Mouse (Mus musculus) inflammation-experienced regulatory T-cells (primary cell): ENCODE measurements around the gene Ankub1. TPM values are rescaled to one million over a fixed set of nuclear protein-coding genes. Genes with fewer than 3 reads are reported as not detected.

ENCODE experiments used
- polyA plus RNA-seq, 2 experiments: library from polyadenylated mRNA; unstranded; fragments of 100-300 nt; shearing (Covaris generic); gene quantifications; one replicate each; pipeline ENCODE4 v1.2.1; 2017

The Ankub1 gene
- polyA plus RNA-seq = under 1 TPM; 0.16 to 0.81 TPM

DNA sequence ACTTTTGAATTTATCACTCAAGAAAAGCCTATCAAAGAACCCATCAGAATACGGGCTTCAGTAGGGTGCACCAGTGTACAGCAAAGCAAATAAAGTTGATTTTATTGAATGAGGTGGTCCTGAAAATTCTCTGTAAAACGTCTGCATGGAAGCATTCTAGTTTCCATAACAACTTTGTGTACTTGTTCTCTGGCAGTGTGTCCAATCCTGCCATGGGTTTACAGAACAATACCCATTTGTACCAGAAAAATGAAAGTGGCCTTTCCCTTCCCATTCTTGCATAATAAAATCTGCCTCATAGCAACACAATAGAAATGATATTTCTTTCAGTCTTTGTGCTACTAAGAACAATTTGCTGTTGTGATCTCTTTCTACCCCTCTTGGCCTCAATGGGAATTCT is at the start of gene Ankub1:
Gene Ankub1, minus strand, starts transcription at position 81 of the 400 bp plus-strand sequence.

DNA sequence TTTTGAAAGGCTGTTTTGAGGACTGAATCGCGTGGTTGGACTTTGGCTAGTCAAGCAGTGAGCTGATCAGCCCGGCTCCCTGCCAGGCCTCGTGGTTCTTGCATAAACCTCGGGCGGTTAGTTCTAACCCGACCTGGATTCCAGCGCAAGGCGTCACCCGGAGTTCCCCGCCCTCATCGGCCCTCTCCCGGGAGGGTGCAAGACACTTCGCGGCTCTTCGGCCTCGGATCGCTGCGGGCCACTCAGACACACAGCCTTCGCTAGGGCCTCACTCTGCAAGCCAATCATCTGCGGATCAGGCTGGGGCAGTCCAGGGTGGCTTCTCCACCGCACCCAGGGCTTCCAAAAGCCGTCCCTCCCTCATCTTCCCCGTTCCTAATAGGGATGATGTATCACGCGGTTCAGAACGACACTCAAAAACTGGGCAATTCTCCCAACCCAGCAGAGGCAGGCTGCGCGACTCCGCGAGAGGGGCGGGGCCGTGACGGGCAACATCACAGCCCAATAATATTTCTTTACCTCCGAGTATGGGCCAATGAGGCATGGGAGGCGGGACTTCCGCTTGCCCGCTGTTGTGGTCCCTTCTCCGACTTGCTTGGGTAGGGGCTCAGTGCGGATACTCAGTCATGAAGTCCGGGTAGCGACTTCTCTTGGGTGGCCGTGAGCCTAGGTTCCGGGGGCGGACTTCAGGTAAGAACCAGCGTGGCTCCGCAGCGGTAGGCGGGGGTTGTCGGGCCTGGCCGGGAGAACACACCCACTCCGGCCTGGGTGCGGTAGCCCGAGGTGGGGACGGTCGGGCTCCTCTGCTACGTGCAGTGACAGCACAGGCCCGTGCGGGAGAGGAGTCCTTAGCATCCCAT is 43.1 kb upstream of the Ankub1 start, which contains the start of gene Rnf13:
Gene Rnf13, plus strand, starts transcription at position 552 of the 860 bp plus-strand sequence.

DNA sequence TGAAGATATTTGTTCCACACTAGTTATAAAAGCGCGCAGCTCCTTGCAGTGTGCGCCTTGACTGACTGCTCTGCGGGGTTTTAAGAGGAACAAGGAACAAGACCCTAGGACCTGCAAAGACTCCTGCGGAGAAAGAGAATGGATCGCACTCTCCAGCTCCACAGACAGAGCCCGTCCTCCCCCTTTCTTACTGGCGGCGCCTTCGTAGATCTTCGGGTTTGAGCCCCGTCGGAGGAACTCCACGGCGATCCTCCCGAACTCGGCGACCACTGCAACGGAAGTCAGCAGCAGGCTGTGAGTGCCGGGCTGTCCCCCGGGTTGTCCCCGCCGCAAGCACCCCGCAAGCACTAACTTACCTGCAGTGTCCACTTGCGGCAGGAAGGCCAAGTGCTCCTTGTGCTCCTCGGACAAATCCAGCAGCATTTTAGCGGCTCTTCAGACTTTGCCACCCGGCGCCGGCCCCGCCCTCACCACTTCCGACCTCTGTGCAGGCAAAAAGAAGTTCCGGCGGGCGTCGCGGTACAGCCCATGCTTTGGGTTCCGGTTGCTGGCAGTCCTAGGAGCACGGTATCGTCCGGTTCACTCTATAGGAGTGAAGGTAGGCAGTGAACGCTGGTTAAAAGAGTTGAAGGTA is 41.3 kb downstream of the Ankub1 start, which contains the start of gene Commd2:
Gene Commd2, minus strand, starts transcription at position 485 of the 634 bp plus-strand sequence.

Other genes starting within 250 kb of the Ankub1 start
- gene Wwtr1, start 116.9 kb downstream of the Ankub1 start, polyA plus RNA-seq = under 1 TPM; 0.16 to 0.95 TPM
- gene Commd2, start 41.1 kb downstream of the Ankub1 start, polyA plus RNA-seq = 10 to 100 TPM; 67.7 to 72.6 TPM
- 10 to 100 TPM; 44.5 to 47.5 TPM for gene Rnf13, start 43.3 kb upstream of the Ankub1 start, polyA plus RNA-seq
- gene Pfn2, start 155.3 kb upstream of the Ankub1 start, polyA plus RNA-seq = 10 to 100 TPM; 12.6 to 14.2 TPM